Mouse (Mus musculus): ENCODE data around the gene Fbxw21. TPM values are rescaled to one million over a fixed set of nuclear protein-coding genes. Genes with fewer than 3 reads are reported as not detected.

The Fbxw21 gene
- polyA plus RNA-seq, 1 experiment = not detected

GRCm38 (mm10) chr9:109114871-109115270 lies 47.0 kb downstream of the Fbxw21 start:
- Histone ChIP-seq H3K4me3 (ENCODE audit: control insufficient read depth, insufficient read depth, low read length) (no peak overlapping the region), H3K27me3 (ENCODE audit: control insufficient read depth, insufficient read depth, low read length) (no peaks in the 10 kb centered on the region), H3K4me1 (replicated peaks; ENCODE audit: control insufficient read depth, insufficient read depth, low read length) (no peaks in the 10 kb centered on the region), H3K36me3 (ENCODE audit: control insufficient read depth, insufficient read depth, low read length) (no peaks in the 10 kb centered on the region), H3K27ac (ENCODE audit: control insufficient read depth, insufficient read depth, low read length) (no peak overlapping the region)
- DNase-seq = no peak
- WGBS = 96% methylated on average over 7 of the region's 7 CpGs
- TF ChIP-seq POLR2A (IDR thresholded peaks at IDR 0.05; ENCODE audit: control insufficient read depth, extremely low read depth, insufficient read depth, low read length, poor library complexity) = no peak
- no peak for TF ChIP-seq CTCF (IDR thresholded peaks at IDR 0.05; ENCODE audit: borderline replicate concordance, control insufficient read depth, extremely low read depth, insufficient read depth, low read length, poor library complexity)

GRCm38 (mm10) chr9:109114276-109114675 lies 47.6 kb downstream of the Fbxw21 start:
- H3K27ac ChIP-seq (ENCODE audit: control insufficient read depth, insufficient read depth, low read length) = no peak overlapping the region
- no peak for TF ChIP-seq POLR2A (IDR thresholded peaks at IDR 0.05; ENCODE audit: control insufficient read depth, extremely low read depth, insufficient read depth, low read length, poor library complexity)
- TF ChIP-seq CTCF (IDR thresholded peaks at IDR 0.05; ENCODE audit: borderline replicate concordance, control insufficient read depth, extremely low read depth, insufficient read depth, low read length, poor library complexity) = no peak
- H3K36me3 ChIP-seq (ENCODE audit: control insufficient read depth, insufficient read depth, low read length) = no peaks in the 10 kb centered on the region
- H3K27me3 ChIP-seq (ENCODE audit: control insufficient read depth, insufficient read depth, low read length) = no peaks in the 10 kb centered on the region
- H3K4me3 ChIP-seq (ENCODE audit: control insufficient read depth, insufficient read depth, low read length) = no peak overlapping the region
- no peaks in the 10 kb centered on the region for H3K4me1 ChIP-seq (replicated peaks; ENCODE audit: control insufficient read depth, insufficient read depth, low read length)
- DNase-seq = no peak
- 94% methylated on average over 11 of the region's 11 CpGs for WGBS

- Histone ChIP-seq H3K36me3 (ENCODE audit: control insufficient read depth, insufficient read depth, low read length) (no peaks in the 10 kb centered on the region), H3K4me1 (replicated peaks; ENCODE audit: control insufficient read depth, insufficient read depth, low read length) (no peaks in the 10 kb centered on the region), H3K27me3 (ENCODE audit: control insufficient read depth, insufficient read depth, low read length) (no peaks in the 10 kb centered on the region), H3K4me3 (ENCODE audit: control insufficient read depth, insufficient read depth, low read length) (no peak overlapping the region), H3K27ac (ENCODE audit: control insufficient read depth, insufficient read depth, low read length) (no peak overlapping the region)
- DNase-seq = no peak
- TF ChIP-seq CTCF (IDR thresholded peaks at IDR 0.05; ENCODE audit: borderline replicate concordance, control insufficient read depth, extremely low read depth, insufficient read depth, low read length, poor library complexity) (no peak), POLR2A (IDR thresholded peaks at IDR 0.05; ENCODE audit: control insufficient read depth, extremely low read depth, insufficient read depth, low read length, poor library complexity) (no peak)
- 92% methylated on average over 8 of the region's 8 CpGs for WGBS
Measured at GRCm38 (mm10) chr9:109113331-109113730, 48.5 kb downstream of the Fbxw21 start.

- WGBS = 95% methylated on average over 9 of the region's 9 CpGs
- Histone ChIP-seq H3K27me3 (ENCODE audit: control insufficient read depth, insufficient read depth, low read length) (no peaks in the 10 kb centered on the region), H3K4me1 (replicated peaks; ENCODE audit: control insufficient read depth, insufficient read depth, low read length) (no peaks in the 10 kb centered on the region), H3K27ac (ENCODE audit: control insufficient read depth, insufficient read depth, low read length) (no peak overlapping the region), H3K36me3 (ENCODE audit: control insufficient read depth, insufficient read depth, low read length) (no peaks in the 10 kb centered on the region), H3K4me3 (ENCODE audit: control insufficient read depth, insufficient read depth, low read length) (no peak overlapping the region)
- no peak for DNase-seq
- TF ChIP-seq CTCF (IDR thresholded peaks at IDR 0.05; ENCODE audit: borderline replicate concordance, control insufficient read depth, extremely low read depth, insufficient read depth, low read length, poor library complexity) (no peak), POLR2A (IDR thresholded peaks at IDR 0.05; ENCODE audit: control insufficient read depth, extremely low read depth, insufficient read depth, low read length, poor library complexity) (no peak)
Measured at GRCm38 (mm10) chr9:109111591-109111990, 50.2 kb downstream of the Fbxw21 start.

- TF ChIP-seq POLR2A (IDR thresholded peaks at IDR 0.05; ENCODE audit: control insufficient read depth, extremely low read depth, insufficient read depth, low read length, poor library complexity) = no peak
- TF ChIP-seq CTCF (IDR thresholded peaks at IDR 0.05; ENCODE audit: borderline replicate concordance, control insufficient read depth, extremely low read depth, insufficient read depth, low read length, poor library complexity) = no peak
- WGBS = 96% methylated on average over 4 of the region's 4 CpGs
- Histone ChIP-seq H3K27me3 (ENCODE audit: control insufficient read depth, insufficient read depth, low read length) (no peaks in the 10 kb centered on the region), H3K4me3 (ENCODE audit: control insufficient read depth, insufficient read depth, low read length) (no peak overlapping the region), H3K27ac (ENCODE audit: control insufficient read depth, insufficient read depth, low read length) (no peak overlapping the region), H3K36me3 (ENCODE audit: control insufficient read depth, insufficient read depth, low read length) (no peaks in the 10 kb centered on the region), H3K4me1 (replicated peaks; ENCODE audit: control insufficient read depth, insufficient read depth, low read length) (no peaks in the 10 kb centered on the region)
- DNase-seq = no peak
Measured at GRCm38 (mm10) chr9:109111101-109111500, 50.7 kb downstream of the Fbxw21 start.

GRCm38 (mm10) chr9:109110240-109110639 lies 51.6 kb downstream of the Fbxw21 start:
- no peaks in the 10 kb centered on the region for H3K4me1 ChIP-seq (replicated peaks; ENCODE audit: control insufficient read depth, insufficient read depth, low read length)
- 93% methylated on average over 11 of the region's 11 CpGs for WGBS
- no peak overlapping the region for H3K4me3 ChIP-seq (ENCODE audit: control insufficient read depth, insufficient read depth, low read length)
- DNase-seq = no peak
- TF ChIP-seq CTCF (IDR thresholded peaks at IDR 0.05; ENCODE audit: borderline replicate concordance, control insufficient read depth, extremely low read depth, insufficient read depth, low read length, poor library complexity) (no peak), POLR2A (IDR thresholded peaks at IDR 0.05; ENCODE audit: control insufficient read depth, extremely low read depth, insufficient read depth, low read length, poor library complexity) (no peak)
- H3K36me3 ChIP-seq (ENCODE audit: control insufficient read depth, insufficient read depth, low read length) = no peaks in the 10 kb centered on the region
- no peak overlapping the region for H3K27ac ChIP-seq (ENCODE audit: control insufficient read depth, insufficient read depth, low read length)
- no peaks in the 10 kb centered on the region for H3K27me3 ChIP-seq (ENCODE audit: control insufficient read depth, insufficient read depth, low read length)

GRCm38 (mm10) chr9:109107341-109107740 lies 54.5 kb downstream of the Fbxw21 start:
- no peaks in the 10 kb centered on the region for H3K4me1 ChIP-seq (replicated peaks; ENCODE audit: control insufficient read depth, insufficient read depth, low read length)
- H3K27ac ChIP-seq (ENCODE audit: control insufficient read depth, insufficient read depth, low read length) = no peak overlapping the region
- WGBS = 73% methylated on average over 6 of the region's 6 CpGs
- no peak for TF ChIP-seq CTCF (IDR thresholded peaks at IDR 0.05; ENCODE audit: borderline replicate concordance, control insufficient read depth, extremely low read depth, insufficient read depth, low read length, poor library complexity)
- TF ChIP-seq POLR2A (IDR thresholded peaks at IDR 0.05; ENCODE audit: control insufficient read depth, extremely low read depth, insufficient read depth, low read length, poor library complexity) = no peak
- H3K4me3 ChIP-seq (ENCODE audit: control insufficient read depth, insufficient read depth, low read length) = no peak overlapping the region
- H3K27me3 ChIP-seq (ENCODE audit: control insufficient read depth, insufficient read depth, low read length) = no peaks in the 10 kb centered on the region
- H3K36me3 ChIP-seq (ENCODE audit: control insufficient read depth, insufficient read depth, low read length) = no peaks in the 10 kb centered on the region
- DNase-seq = no peak
